Mouse (Mus musculus) monocyte, adult 5-6 weeks (primary cell): ENCODE data around the gene Mthfd1. TPM values are rescaled to one million over a fixed set of nuclear protein-coding genes. Genes with fewer than 3 reads are reported as not detected.
"Not testable (repeated sequence)": the region's sequence is repeated elsewhere in the genome, so short reads cannot be mapped to it uniquely, and the experiment has no call there.

Experiments used
- ATAC-seq: fragments of 153-309, 156-312 bp; replicated peaks from 2 replicates; pipeline ENCODE4 v1.8.0; 2017; ENCODE audit warnings: mild to moderate bottlenecking; ENCODE audit not compliant: low TSS enrichment, insufficient number of reproducible peaks, severe bottlenecking, poor library complexity, low FRiP score
- total RNA-seq: library from RNA; stranded (forward); fragments of 200-1000, 200-491, 200-594 nt; gene quantifications from 3 replicates; pipeline ENCODE4 v1.2.3, GENCODE M21; 2017

Gene Mthfd1
- 16.1 to 31.0 TPM (median 19.5 TPM) in 3 replicates for total RNA-seq

- peak; percentile 95 for ATAC-seq
These were observed at the start of gene Mthfd1 for GRCm38 (mm10) chr12:76254725-76255498. Mthfd1 (plus strand) TSS chr12:76255298.

DNA sequence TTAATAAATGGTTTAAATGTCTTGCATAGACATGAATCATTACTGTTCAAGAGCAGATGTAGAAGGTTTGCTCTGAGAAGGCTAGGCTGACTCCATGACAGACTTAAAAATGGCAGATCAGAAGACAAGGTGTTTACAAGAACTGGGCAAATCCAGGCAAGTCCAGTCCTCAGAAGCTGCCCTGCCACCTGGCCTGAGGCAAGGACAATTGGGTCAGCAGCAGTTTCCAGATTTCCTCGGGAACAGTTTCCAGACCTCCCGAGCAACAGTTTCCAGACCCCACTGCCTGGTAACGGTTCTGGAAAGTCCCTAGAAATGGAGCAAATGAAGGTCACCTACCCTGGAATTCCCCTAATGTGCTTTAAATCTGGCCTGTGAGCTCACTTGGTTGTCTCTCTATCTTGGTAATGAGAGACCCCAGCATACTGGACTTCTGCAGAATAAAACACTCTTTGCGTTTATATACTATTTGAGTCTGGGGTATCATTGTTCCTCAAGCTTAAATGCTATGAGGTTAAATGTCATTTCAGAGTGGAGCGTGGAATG is 45.6 kb upstream of the Mthfd1 start:
- no peak for ATAC-seq

GRCm38 (mm10) chr12:76215121-76215520 is 40.0 kb upstream of the Mthfd1 start:
- no peak for ATAC-seq

GRCm38 (mm10) chr12:76216716-76217115 is 38.4 kb upstream of the Mthfd1 start:
- no peak for ATAC-seq

- not testable (repeated sequence) for ATAC-seq
These were observed 33.0 kb upstream of the Mthfd1 start for GRCm38 (mm10) chr12:76222104-76222503.

GRCm38 (mm10) chr12:76230644-76231043 is 24.5 kb upstream of the Mthfd1 start:
- ATAC-seq, result no peak

- no peak for ATAC-seq
These were observed 19.8 kb upstream of the Mthfd1 start for GRCm38 (mm10) chr12:76235253-76235652.

GRCm38 (mm10) chr12:76239145-76239838 is 15.8 kb upstream of the Mthfd1 start:
- ATAC-seq, result no peak

- no peak for ATAC-seq
These were observed 15.1 kb upstream of the Mthfd1 start for GRCm38 (mm10) chr12:76239839-76240571.

DNA sequence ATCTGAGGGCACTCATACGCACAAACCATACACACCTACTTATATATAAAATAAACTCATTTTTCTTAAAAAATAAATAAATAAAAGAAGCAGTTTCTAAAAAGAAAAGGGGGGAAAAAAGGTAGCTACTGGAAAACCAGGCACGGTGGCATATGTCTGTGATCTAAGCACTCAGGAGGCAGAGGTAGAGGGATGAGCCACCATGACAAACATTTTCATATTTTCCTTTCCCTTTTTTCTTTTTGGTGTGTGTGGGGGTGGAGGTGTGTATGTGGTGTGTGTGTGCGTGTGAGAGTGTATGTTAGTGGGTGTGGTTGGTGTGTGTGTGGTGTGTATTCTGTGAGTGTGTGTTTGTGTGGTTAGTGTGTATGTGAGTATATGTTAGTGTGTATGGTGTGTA is 14.4 kb upstream of the Mthfd1 start:
- no peak for ATAC-seq

- no peak for ATAC-seq
These were observed 14.0 kb upstream of the Mthfd1 start for GRCm38 (mm10) chr12:76241084-76241483.

GRCm38 (mm10) chr12:76241833-76242232 is 13.3 kb upstream of the Mthfd1 start:
- ATAC-seq, result no peak

- no peak for ATAC-seq
These were observed 10.1 kb upstream of the Mthfd1 start for GRCm38 (mm10) chr12:76244981-76245380.

GRCm38 (mm10) chr12:76246646-76247045 is 8.5 kb upstream of the Mthfd1 start, which contains the start of gene Tex21:
Tex21 (minus strand) TSS chr12:76246746.
- no peak for ATAC-seq

GRCm38 (mm10) chr12:76253090-76253489 is 2.0 kb upstream of the Mthfd1 start:
- ATAC-seq, result no peak

- ATAC-seq, result no peak
These were observed 1.5 kb upstream of the Mthfd1 start for GRCm38 (mm10) chr12:76253591-76253990.

- ATAC-seq, result no peak
These were observed 1.1 kb upstream of the Mthfd1 start for GRCm38 (mm10) chr12:76253991-76254390.

DNA sequence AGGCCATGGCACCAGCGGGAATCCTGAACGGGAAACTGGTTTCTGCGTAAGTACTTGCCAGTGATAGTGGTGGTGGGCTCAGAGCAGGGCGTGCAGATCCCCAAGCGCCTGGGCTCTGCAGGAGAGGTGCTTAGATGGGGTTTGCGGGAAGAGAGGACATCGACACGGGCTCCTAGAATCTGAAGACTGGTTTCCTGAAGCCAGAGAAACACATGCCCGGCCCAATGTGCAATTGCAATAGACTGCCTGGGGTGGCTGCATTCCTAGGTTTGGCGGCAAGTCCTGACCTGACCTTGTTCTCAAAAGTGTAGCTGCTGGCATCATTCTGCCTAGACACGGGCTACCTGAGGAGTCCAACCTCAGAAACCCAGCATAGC is 389 bp downstream of the Mthfd1 start:
- ATAC-seq, result no peak

DNA sequence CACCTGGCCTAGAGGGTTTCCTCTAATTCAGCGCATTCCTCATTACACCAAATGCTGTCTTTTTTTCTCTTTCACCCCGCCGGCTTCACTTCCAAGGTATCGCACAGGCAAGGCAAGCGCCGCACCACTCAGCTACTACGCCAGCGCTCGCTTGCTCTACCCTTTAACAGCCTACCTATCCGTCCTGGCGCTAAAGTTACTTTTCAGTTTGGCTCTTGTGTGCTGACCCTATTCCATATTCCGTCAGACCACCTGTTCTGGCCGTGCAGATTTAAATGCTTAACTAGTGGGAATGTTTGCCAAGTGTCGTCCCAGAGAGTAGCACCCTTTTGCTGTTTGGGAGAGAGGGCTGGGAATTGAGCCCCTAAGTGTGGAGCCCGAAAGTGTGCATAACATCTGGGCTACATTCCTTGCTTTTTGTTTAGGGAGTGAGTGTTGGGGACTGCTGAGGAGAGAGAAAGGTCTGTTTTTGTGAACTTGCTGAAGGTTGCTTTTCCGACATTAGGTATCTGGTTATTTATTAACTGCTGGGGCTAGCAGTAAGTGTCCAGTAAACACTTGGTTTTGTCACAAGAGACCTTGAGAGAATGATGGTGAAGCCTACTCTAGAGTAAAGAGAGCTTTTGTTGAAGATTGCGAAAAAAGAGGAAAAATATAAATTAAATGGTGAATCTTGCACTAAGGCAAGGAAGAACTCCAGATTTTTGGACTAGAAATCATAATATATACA is 1.2 kb downstream of the Mthfd1 start:
- no peak for ATAC-seq
